Mouse (Mus musculus): Measurements from ENCODE around the gene Mylk.

- TF ChIP-seq MAFK (IDR thresholded peaks at IDR 0.05; ENCODE audit: insufficient read depth, low read depth, low read length): no peak
- TF ChIP-seq ZNF384 (IDR thresholded peaks at IDR 0.05; ENCODE audit: low read depth, low read length): no peak
- TF ChIP-seq ZC3H11A (IDR thresholded peaks at IDR 0.05; ENCODE audit: borderline replicate concordance, low read depth, low read length): no peak
- TF ChIP-seq CHD2 (IDR thresholded peaks at IDR 0.05; ENCODE audit: low read depth, low read length): no peak
- no peak for TF ChIP-seq HCFC1 (IDR thresholded peaks at IDR 0.05; ENCODE audit: borderline replicate concordance, insufficient read depth, low read length)
Observed at GRCm38 (mm10) chr16:34991365-34991764, 246.4 kb downstream of the Mylk start.
